Mouse (Mus musculus) cerebellum, adult (tissue): Measurements from ENCODE around the gene Inip.

Experiments
- ATAC-seq: cut with Nextera tagmentation; 2 replicates; pipeline ENCODE4 v1.9.2; 2017; ENCODE audit warnings: mild to moderate bottlenecking, moderate library complexity, mixed read lengths; ENCODE audit not compliant: insufficient number of reproducible peaks, low FRiP score, low TSS enrichment

The Inip gene

DNA sequence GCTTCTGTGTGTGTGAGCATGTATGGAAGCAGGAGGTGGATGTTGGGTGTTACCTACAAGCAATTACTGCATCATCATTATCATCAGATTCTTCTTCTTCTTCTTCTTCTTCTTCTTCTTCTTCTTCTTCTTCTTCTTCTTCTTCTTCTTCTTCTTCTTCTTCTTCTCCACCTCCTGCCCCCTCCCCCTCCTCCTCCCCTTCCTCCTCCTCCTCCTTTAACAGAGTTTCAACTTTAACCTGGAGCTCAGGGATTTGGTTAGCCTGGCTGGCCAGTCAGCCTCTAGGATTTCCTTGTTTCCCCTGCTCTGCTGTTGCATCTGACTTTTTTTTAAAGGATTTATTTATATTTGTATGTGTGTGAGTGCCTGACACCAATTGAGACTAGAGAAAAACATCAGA, at the start of gene Inip:
Gene Inip (minus strand): TSS at position 101 of the 400 bp plus-strand sequence.
- no peak for ATAC-seq

DNA sequence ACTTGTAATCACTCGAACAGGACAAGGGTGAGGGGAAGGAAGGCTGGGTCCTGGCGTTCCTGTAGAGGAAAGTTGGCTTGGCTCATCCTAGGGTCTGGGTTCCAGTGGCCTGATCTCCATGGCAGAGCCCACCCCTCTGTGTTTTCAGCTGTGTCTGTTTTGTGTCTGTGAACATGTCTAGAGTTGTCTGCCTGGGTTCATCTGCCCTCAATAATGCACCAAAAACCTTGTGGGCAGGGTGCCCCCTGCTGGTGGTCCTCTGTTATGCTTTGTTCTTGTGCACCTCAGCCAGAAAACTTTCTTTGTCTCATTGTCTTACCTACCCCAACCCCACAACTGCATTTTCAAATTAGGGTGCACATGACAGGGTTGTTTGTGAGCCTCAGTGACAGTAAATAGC, 48.8 kb upstream of the Inip start:
- ATAC-seq: 0 out of 2 replicates have a peak, but pooled peaks have one; percentile 41

DNA sequence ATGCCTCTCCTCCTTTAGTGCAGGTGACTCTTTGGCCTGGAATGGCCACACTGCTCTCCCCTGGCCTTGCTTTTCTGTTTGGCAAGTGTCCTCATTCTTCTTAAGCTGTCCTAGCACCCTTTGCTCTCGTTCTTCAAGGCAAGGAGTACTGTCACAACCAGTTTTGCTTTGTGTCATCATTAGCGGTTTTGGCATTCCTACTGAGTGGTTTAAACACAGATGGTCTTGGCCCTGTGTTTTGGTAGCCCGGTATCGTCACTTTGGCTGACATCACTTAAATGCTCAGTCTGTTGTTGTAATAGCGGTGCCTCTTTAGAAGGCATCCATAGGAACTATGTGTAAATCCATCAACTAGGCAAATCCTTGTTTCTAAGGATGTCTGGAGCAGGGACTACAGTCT, 46.1 kb upstream of the Inip start:
- ATAC-seq: peak; percentile 67

- ATAC-seq: no peak
These were observed 43.9 kb upstream of the Inip start for GRCm38 (mm10) chr4:59845245-59845637.

DNA sequence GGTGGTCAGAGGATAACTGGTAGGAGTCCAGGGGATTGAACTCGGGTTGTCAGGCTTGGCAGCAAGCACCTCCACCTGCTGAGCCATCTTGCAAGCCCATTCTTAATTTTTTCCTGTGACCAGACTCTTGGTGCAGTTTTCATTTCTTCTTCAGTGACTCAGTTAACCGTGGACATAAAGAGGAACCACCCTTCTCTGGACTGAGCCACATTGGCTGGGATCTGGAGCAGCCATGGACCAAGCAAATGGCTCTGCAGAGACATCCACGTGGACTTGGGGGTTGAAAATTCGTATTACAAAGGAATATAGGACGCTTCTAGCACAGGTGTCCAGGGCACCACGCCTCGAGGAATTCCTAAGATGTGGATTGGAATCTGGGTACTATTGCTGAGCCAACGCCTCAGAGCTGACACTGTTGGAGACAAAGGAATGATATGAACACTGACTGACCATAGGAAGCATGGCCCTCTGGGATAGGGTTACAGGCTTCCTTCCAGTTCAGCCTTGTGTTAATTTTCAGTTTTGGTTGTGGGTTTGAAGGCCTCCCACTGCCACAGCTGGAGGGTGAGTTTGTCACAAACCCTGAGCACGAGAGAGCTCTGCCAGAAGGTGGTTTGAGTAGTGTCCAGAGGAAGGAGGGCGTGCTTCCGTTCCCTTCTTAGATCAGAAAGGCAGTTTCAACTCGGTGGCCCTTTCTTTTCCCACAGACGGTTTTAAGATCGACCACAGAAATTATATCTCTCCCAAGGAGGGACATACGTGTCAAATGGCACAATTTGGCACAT, 43.3 kb upstream of the Inip start:
- no peak for ATAC-seq

DNA sequence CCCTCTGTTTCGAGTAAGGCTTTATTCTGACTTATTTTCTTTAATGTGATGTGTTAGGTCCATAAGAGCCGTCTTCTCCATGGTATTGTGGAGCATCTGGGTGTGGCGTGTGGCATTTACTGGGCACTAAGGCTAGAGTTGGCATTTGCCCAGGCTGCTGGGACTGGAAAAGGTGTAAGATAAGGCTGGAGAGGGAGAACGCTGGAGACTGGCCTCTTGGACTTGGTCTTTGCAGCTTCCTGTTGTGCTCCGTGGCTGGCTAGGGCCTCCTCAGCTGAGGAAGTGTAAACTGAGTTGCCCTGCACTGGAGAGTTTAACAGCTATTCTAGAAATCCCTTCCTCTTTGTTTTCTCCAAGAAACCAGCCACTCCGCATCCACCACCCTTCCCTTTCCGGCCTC, 36.3 kb upstream of the Inip start:
- ATAC-seq: no peak; the same call in 1 of the 2 replicates

DNA sequence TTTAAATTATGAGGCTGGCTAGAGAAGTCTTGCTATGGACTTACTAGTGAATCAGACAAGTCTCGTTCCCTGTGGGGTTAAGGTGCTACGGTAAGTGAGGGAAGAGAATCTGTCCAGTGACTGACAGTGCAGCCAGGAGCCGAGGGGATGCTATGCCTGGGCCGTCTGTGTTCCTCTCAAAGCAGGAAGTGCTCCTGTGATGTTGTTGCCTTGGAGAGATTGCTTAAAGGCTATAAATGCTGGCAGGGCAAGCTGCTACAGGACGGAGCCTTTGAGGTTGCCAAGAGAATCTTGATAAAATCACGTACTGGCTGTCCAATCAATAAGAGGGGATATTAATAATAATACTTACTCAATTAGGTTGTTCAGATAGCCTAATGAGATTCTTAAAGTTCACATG, 31.4 kb upstream of the Inip start:
- ATAC-seq: no peak; the same call in 1 of the 2 replicates

DNA sequence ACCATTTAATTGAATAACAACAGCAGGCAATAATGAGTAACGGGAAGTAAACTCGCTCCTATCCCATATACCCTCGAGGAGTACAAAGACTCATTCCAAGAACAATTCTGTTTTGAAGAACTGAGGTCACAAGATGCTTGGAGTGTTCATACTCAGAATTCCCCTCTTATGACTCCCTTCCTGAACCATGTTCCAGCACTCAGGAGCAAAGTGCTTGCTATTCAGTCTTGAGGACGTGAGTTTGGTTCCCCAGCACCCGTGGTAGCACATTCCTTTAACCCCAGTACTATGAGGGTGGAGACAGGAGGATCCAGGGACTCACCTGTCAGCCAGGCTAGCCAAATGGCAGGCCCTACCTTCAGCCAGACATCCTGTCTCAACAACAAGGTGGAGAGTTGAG, 29.6 kb upstream of the Inip start:
- no peak for ATAC-seq

GRCm38 (mm10) chr4:59829072-59829471, 27.7 kb upstream of the Inip start:
- no peak for ATAC-seq

- ATAC-seq: peak; percentile 65
These were observed 25.0 kb upstream of the Inip start for GRCm38 (mm10) chr4:59826381-59826780.

GRCm38 (mm10) chr4:59825634-59826033, 24.2 kb upstream of the Inip start:
- peak; percentile 83 for ATAC-seq

GRCm38 (mm10) chr4:59824860-59825259, 23.5 kb upstream of the Inip start:
- no peak for ATAC-seq

DNA sequence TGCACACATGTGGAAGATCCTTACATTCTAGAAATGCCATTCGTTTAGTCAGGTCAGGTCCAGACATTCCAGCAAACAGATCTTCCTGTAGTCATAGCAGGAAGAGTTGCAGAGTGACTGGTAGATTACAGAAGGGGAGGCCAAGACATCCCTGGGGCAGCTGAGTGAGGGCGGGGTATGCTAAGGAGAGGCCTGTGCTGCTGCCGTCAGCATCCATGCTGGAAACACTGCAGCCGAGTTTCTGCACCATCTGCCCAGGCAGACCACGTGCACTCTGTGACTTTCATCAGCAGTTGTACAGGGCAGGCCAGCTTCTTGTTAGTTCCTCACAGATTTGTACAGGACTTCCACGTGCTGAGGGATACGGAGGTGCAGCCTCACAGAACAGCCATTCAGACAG, 22.1 kb upstream of the Inip start:
- peak; percentile 28; the same call in 1 of the 2 replicates for ATAC-seq

- ATAC-seq: no peak
These were observed 20.7 kb upstream of the Inip start for GRCm38 (mm10) chr4:59822119-59822518.

DNA sequence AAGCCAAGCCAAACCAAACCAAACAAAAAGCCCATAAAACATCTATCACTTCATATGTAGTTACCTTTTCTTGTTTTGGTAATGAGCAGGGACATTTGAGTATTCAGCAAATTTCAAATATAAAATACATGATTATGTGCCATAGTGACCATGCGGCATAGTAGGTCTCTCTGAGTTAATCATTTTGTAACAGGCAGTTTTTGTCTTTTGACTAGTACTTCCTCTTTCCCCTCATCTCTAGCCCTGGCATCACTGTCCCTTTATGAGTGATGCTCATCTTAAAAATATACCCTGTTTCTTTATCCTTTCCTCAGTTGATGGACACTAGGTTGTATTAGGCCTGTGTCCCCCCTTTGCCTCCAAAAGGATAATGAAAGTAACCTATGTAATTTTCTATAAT, 20.1 kb upstream of the Inip start:
- ATAC-seq: no peak

DNA sequence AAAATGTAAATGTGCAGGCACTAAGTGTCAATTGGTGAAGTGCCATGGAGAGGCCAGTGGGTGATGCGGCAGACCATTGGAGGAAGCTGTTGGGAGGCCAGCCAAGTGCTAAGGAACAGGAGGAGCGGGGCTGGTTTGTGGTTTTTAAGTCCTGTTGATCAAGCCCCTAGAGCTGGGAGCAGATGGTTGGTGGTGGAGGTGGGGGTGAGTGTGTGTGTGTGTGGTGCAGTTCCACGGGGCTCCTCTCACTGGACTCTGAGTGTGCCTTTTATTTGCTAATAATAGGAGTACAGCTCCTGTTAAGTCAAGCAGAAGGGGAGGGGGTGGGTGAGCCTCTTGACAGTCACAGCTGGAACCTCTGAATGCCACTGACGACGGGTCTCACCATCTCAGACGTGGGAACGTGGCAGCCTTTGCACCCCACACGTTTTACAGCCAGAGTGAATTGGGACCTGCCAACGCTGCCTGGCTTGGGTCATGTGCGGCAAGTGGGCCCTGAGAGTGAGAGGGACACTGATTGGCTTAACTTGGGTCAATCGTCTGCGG, 18.2 kb upstream of the Inip start:
- no peak for ATAC-seq

GRCm38 (mm10) chr4:59819054-59819472, 17.7 kb upstream of the Inip start:
- 0 out of 2 replicates have a peak, but pooled peaks have one; percentile 49 for ATAC-seq

GRCm38 (mm10) chr4:59818498-59818897, 17.1 kb upstream of the Inip start:
- no peak for ATAC-seq

- ATAC-seq: no peak
These were observed 16.4 kb upstream of the Inip start for GRCm38 (mm10) chr4:59817790-59818189.

DNA sequence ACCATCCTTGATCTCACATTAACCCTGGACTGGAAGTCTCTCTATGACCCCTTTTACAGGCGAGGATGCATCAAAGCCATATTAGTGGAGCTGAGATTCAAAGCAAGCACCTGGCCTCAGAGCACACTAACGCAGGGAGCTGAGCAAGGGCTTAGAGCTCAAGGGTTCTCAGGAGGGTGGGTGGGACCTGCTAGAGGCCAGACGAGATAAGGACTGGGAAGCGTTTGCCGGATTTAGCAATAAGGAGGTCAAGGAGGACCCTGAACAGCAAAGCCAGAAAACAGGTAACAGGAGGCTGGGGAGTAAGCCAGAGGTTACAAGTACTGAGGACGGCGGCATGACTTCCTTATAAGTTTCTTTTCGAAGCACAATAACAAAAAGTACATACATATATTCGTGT, 15.1 kb upstream of the Inip start:
- no peak for ATAC-seq

DNA sequence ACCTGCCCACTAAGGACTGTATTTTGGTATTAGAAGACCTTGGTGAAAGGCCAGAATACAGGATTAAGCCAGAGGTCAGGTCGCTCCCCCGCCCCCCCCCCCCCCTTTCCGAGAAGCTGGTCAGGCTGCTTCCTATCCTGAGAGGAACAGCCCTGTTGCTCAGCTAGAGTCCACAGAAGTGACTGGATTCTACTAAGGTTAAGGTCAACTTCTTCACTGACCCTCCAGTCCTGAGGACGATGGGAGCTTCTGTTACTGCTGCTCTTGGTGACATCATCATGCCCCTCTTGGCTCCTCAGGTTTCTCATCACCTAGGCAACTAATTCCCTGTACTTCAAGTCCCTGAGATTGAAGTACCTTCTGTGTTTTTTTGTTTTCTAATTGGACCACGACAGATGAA, 14.6 kb upstream of the Inip start:
- ATAC-seq: no peak
